Mouse (Mus musculus) cerebellum, adult 2 months (tissue): ENCODE results near the gene Osbpl10.

ENCODE experiments used
- CTCF ChIP-seq: fragments of 200-500 bp; IDR thresholded peaks from 2 replicates; pipeline ENCODE4 v1.5.1; 2011; ENCODE audit warnings: low read depth, mild to moderate bottlenecking, control low read depth, low read length, moderate library complexity, borderline replicate concordance; ENCODE audit not compliant: insufficient read depth
- POLR2A ChIP-seq: fragments of 200-500 bp; IDR thresholded peaks from 2 replicates; pipeline ENCODE4 v1.6.1; 2011; ENCODE audit warnings: low read length, control low read depth, borderline replicate concordance; ENCODE audit not compliant: insufficient read depth

DNA sequence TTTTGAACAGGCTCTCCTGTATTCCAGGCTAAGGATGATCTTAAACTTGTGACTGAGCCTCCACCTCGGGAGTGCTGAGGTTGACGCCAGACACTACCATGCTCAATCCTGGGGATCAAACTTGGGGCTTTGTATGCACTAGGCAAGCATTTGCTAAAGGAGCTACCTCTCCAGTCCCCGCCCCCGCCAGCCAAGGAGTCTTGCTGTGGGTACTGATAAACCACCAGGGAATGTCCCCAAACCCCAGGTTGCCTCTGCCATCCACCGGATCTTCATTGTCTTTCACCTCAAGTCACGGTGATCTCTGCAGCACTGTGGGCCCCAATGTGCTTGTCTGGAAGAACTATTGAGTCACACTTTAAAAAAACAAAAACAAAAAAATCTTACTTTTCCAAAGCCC is 224.8 kb downstream of the Osbpl10 start:
- TF ChIP-seq CTCF (no peak), POLR2A (no peak)
